Mouse (Mus musculus) duodenum, adult 2 months (tissue): Measurements from ENCODE around the gene Olfr649. TPM values are rescaled to one million over a fixed set of nuclear protein-coding genes. Genes with fewer than 3 reads are reported as not detected.

Experiments used
- polyA plus RNA-seq: library from polyadenylated mRNA; depleted of rRNA; stranded (reverse); fragments of >200 nt; gene quantifications from 2 replicates; pipeline ENCODE4 v1.2.3, GENCODE M21; 2012; ENCODE audit warnings: low replicate concordance; rRNA removed

The Olfr649 gene
- polyA plus RNA-seq: not detected in 2 replicates

DNA sequence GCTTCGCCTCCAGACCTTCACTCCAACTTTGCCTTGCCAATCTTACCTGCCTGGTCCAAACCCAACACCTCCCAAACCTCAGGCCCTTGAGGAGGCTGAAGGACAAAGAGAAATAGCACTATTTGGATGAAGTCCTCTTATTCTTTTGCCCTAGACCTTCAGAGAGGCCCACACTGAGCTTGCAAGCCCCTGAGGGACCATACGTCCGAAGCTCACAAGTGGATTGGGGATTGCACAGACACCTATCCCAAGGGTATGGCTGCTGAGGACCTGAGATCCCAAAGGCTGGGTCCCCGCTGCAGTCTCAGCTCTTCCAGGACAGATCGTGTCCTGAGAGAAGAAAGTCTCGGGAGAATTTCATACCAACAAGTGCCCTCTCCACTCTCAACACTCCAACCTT, at the start of gene Olfr649:
TSS of gene Olfr649 (minus strand) at position 101 of the 400 bp plus-strand sequence.

GRCm38 (mm10) chr7:104244287-104245181, 48.7 kb upstream of the Olfr649 start, which contains the start of gene Trim34a:
Gene Trim34a, plus strand, starts transcription at chr7:104244457.

GRCm38 (mm10) chr7:104218701-104219569, 23.1 kb upstream of the Olfr649 start, which contains the start of gene Trim6:
Gene Trim6, plus strand, starts transcription at chr7:104218793.

GRCm38 (mm10) chr7:104183292-104183691, 12.5 kb downstream of the Olfr649 start, which contains the start of gene Olfr648:
Gene Olfr648, minus strand, starts transcription at chr7:104183392.

DNA sequence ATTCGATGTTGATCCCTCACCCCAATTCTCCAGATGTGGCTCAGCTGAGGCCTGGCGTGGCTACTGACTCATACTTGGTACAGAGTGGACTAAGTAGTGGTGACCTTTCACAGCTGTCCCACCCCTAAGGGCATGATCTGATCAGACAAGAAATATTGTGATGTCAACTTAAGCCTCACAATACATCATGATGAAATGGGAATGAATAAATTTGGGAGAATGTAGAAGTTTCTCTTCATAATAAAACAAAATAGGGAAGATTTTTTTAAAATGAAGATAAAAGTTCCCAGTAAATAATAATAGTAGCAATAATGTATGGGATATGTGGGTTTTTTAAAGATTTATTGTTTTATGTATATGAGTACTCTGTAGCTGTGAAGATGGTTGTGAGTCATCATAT, 45.3 kb downstream of the Olfr649 start, which contains the start of gene Ubqlnl:
TSS of gene Ubqlnl (minus strand) at position 101 of the 400 bp plus-strand sequence.

DNA sequence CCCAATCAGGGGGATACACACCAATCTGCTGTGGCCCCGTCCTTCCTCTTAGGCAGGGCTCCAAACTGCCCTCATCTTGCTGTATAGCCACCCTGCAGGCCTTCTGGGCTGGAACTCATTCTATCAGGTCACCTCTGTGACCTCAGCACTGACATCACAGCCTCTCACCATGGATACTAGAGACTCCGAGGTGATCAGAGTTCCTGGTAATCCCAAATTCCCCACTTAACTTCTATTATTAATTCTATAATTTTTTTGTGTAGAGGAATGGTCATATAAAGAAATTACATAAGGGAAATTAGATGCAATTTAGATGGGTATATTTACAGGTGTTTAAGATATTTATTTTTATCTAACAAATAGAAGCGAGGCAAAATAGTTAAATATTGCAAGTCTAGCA, 52.6 kb downstream of the Olfr649 start, which contains the start of gene Ubqln3:
TSS of gene Ubqln3 (minus strand) at position 101 of the 400 bp plus-strand sequence.

Other genes with a start within 250 kb of the Olfr649 start
- not detected in 2 replicates for gene Olfr635, start 224.8 kb downstream of the Olfr649 start, polyA plus RNA-seq
- not detected in 2 replicates for gene Olfr638, start 197.2 kb downstream of the Olfr649 start, polyA plus RNA-seq
- not detected in 2 replicates for gene Olfr639, start 178.7 kb downstream of the Olfr649 start, polyA plus RNA-seq
- gene Olfr640, start 170.4 kb downstream of the Olfr649 start, polyA plus RNA-seq: not detected in 2 replicates
- not detected in 2 replicates for gene Olfr641, start 160.5 kb downstream of the Olfr649 start, polyA plus RNA-seq
- gene Olfr642, start 143.3 kb downstream of the Olfr649 start, polyA plus RNA-seq: not detected in 2 replicates
- not detected in 2 replicates for gene 4930516K23Rik, start 134.5 kb downstream of the Olfr649 start, polyA plus RNA-seq
- not detected in 2 replicates for gene Olfr644, start 124.1 kb downstream of the Olfr649 start, polyA plus RNA-seq
- gene Olfr645, start 110.5 kb downstream of the Olfr649 start, polyA plus RNA-seq: not detected in 2 replicates
- not detected in 2 replicates for gene Olfr646, start 91.1 kb downstream of the Olfr649 start, polyA plus RNA-seq
- not detected in 2 replicates for gene Ubqln5, start 66.2 kb downstream of the Olfr649 start, polyA plus RNA-seq
- not detected in 2 replicates for gene Olfr643, start 58.6 kb downstream of the Olfr649 start, polyA plus RNA-seq
- gene Ubqln3, start 52.7 kb downstream of the Olfr649 start, polyA plus RNA-seq: not detected in 2 replicates
- not detected in 2 replicates for gene Ubqlnl, start 45.4 kb downstream of the Olfr649 start, polyA plus RNA-seq
- not detected in 2 replicates for gene Olfm5, start 31.2 kb downstream of the Olfr649 start, polyA plus RNA-seq
- gene Olfr648, start 12.6 kb downstream of the Olfr649 start, polyA plus RNA-seq: not detected in 2 replicates
- gene Trim6, start 22.8 kb upstream of the Olfr649 start, polyA plus RNA-seq: 0.24 and 0.58 TPM in 2 replicates
- 2.1 and 2.6 TPM in 2 replicates for gene Trim34a, start 48.5 kb upstream of the Olfr649 start, polyA plus RNA-seq
- 0.09 and 0.19 TPM in 2 replicates for gene Trim5, start 92.1 kb upstream of the Olfr649 start, polyA plus RNA-seq
- gene Trim12a, start 119.5 kb upstream of the Olfr649 start, polyA plus RNA-seq: 1.3 and 1.9 TPM in 2 replicates
- gene Trim34b, start 133.5 kb upstream of the Olfr649 start, polyA plus RNA-seq: 0.05 and 1.1 TPM in 2 replicates
- gene Trim12c, start 157.4 kb upstream of the Olfr649 start, polyA plus RNA-seq: 0.91 and 1.3 TPM in 2 replicates
- gene Trim30b, start 173.9 kb upstream of the Olfr649 start, polyA plus RNA-seq: 0.05 TPM in 1 of 2 replicates, not detected in the other
- gene Trim30c, start 204.9 kb upstream of the Olfr649 start, polyA plus RNA-seq: not detected in 2 replicates